10 mouse cellular contexts compared by ENCODE assay signal in the genomic region with DNA sequence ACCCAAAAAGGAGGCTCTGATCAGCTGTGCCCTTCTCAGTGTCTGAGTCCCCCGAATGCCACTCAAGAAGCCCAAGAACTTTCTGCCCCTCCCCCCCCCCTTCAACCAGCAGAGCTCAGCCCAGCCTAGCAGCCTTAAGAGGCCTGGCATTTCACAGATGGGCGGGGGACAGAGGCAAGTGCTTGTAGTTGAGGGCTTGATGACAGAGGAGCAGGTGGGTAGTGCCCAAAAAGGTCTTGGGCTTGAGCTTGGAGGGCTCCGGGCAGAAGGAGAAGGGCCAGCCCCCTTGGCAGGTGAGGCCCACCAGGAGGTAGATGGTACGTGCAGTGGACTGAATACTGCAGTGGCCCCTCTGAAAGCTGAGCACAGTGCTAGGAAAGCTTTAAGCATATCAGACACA. TPM values are rescaled to one million over a fixed set of nuclear protein-coding genes. Genes with fewer than 3 reads are reported as not detected.
DNase-seq lines count a peak whose midpoint lies in the region; ATAC-seq lines count a peak whose summit lies in the region.
"Had no signal": no experiment of that assay in that cellular context is flagged by ENCODE, and none has a peak within 500 bp of the region (broad histone marks: within the 10 kb centered on the region; RNA-seq: fewer than 3 reads in every experiment).

No protein-coding gene starts in this region.

- DNase-seq in kidney, adult 11 months = no peak
- DNase-seq in forebrain, embryonic 14.5 days (ENCODE audit: low spot score) = no peak
- DNase-seq in limb, embryonic 10.5 days (ENCODE audit: low spot score) = no peak
- DNase-seq in T-cell, adult 2 months (ENCODE audit: low spot score) = no peak
- no peak for DNase-seq in c-Kit-positive CD71-positive TER-119-positive erythroid progenitor cells, embryonic 14.5 days (ENCODE audit: low spot score)
- DNase-seq: thymus, postnatal 25 days had no signal

- peak overlapping the region; percentile 94; the same call in 1 of the 2 replicates for H3K9ac ChIP-seq in kidney, embryonic 15.5 days
- no peak overlapping the region for H3K9ac ChIP-seq in forebrain, embryonic 14.5 days (ENCODE audit: low read length)
- peak overlapping the region; percentile 37; the same call in 1 of the 2 replicates for H3K9ac ChIP-seq in midbrain, embryonic 12.5 days (replicated peaks)

- no peak for ATAC-seq in kidney, embryonic 15.5 days (replicated peaks; ENCODE audit: low FRiP score)
- no peak for ATAC-seq in forebrain, embryonic 14.5 days
- no peak for ATAC-seq in midbrain, embryonic 12.5 days (ENCODE audit: low FRiP score, low read depth)
- no peak for ATAC-seq in activated CD4-positive, CD25-positive, alpha-beta regulatory T cell, adult 4 months

- WGBS in kidney, embryonic 15.5 days = 85% methylated on average over 4 of the region's 4 CpGs
- 74% methylated on average over 4 of the region's 4 CpGs for WGBS in forebrain, embryonic 14.5 days
- WGBS in limb, embryonic 10.5 days = 83% methylated on average over 4 of the region's 4 CpGs
- 80% methylated on average over 4 of the region's 4 CpGs for WGBS in midbrain, embryonic 12.5 days

- H3K9me3 ChIP-seq in kidney, embryonic 15.5 days (replicated peaks) = no peaks in the 10 kb centered on the region
- no peaks in the 10 kb centered on the region for H3K9me3 ChIP-seq in forebrain, embryonic 14.5 days (replicated peaks; ENCODE audit: control insufficient read depth, low read length)
- H3K9me3 ChIP-seq in limb, embryonic 10.5 days (replicated peaks) = no peaks in the 10 kb centered on the region
- H3K9me3 ChIP-seq in midbrain, embryonic 12.5 days = no peaks in the 10 kb centered on the region
- H3K9me3 ChIP-seq: G1E had no signal

- peaks cover 47% of the 10 kb centered on the region for H3K4me1 ChIP-seq in kidney, embryonic 15.5 days
- H3K4me1 ChIP-seq in forebrain, embryonic 14.5 days (ENCODE audit: control insufficient read depth, insufficient read depth, low read length) = peaks cover 17% of the 10 kb centered on the region
- peaks cover 53% of the 10 kb centered on the region for H3K4me1 ChIP-seq in limb, embryonic 10.5 days
- peaks cover 37% of the 10 kb centered on the region for H3K4me1 ChIP-seq in midbrain, embryonic 12.5 days

- H3K27ac ChIP-seq in kidney, embryonic 15.5 days = no peak overlapping the region
- no peak overlapping the region for H3K27ac ChIP-seq in forebrain, embryonic 14.5 days (ENCODE audit: low read depth, low read length)
- no peak overlapping the region for H3K27ac ChIP-seq in limb, embryonic 10.5 days
- no peak overlapping the region for H3K27ac ChIP-seq in midbrain, embryonic 12.5 days (replicated peaks)

- no peaks in the 10 kb centered on the region for H3K27me3 ChIP-seq in kidney, embryonic 15.5 days
- H3K27me3 ChIP-seq in forebrain, embryonic 14.5 days (replicated peaks; ENCODE audit: control insufficient read depth, insufficient read depth, low read length) = no peaks in the 10 kb centered on the region
- no peaks in the 10 kb centered on the region for H3K27me3 ChIP-seq in limb, embryonic 10.5 days (ENCODE audit: low read depth, poor library complexity, severe bottlenecking)
- H3K27me3 ChIP-seq in midbrain, embryonic 12.5 days = no peaks in the 10 kb centered on the region

- peaks cover 7% of the 10 kb centered on the region for H3K36me3 ChIP-seq in kidney, embryonic 15.5 days
- peaks cover 5% of the 10 kb centered on the region; the same call in 1 of the 2 replicates for H3K36me3 ChIP-seq in forebrain, embryonic 14.5 days (ENCODE audit: control insufficient read depth, insufficient read depth, low read length)
- peaks cover 34% of the 10 kb centered on the region for H3K36me3 ChIP-seq in limb, embryonic 10.5 days
- H3K36me3 ChIP-seq in midbrain, embryonic 12.5 days = peaks cover 3% of the 10 kb centered on the region

- peak overlapping the region; percentile 95 for H3K4me2 ChIP-seq in kidney, embryonic 15.5 days
- peak overlapping the region; percentile 92; the same call in 1 of the 2 replicates for H3K4me2 ChIP-seq in forebrain, embryonic 14.5 days (ENCODE audit: low read length)
- peak overlapping the region; percentile 98; the same call in 1 of the 2 replicates for H3K4me2 ChIP-seq in midbrain, embryonic 12.5 days (replicated peaks)

- peak overlapping the region; percentile 99 for H3K4me3 ChIP-seq in kidney, embryonic 15.5 days (replicated peaks)
- no peak overlapping the region for H3K4me3 ChIP-seq in forebrain, embryonic 14.5 days (ENCODE audit: low read depth, low read length)
- H3K4me3 ChIP-seq in limb, embryonic 10.5 days = peak overlapping the region; percentile 89
- H3K4me3 ChIP-seq in midbrain, embryonic 12.5 days = peak overlapping the region; percentile 9; the same call in 1 of the 2 replicates

RNA-seq across cellular contexts. Expression of gene Prkaca, which starts 1.7 kb away (rescaled TPM):
- polyA plus RNA-seq in kidney, embryonic 15.5 days (2015; fragmentation: Nextera tagmentation; extraction: Ambion mirVana) = 161 and 163 TPM in 2 replicates
- polyA plus RNA-seq in forebrain, embryonic 14.5 days (2014; fragmentation: Nextera tagmentation; extraction: Ambion mirVana) = 117 and 132 TPM in 2 replicates
- polyA plus RNA-seq in limb, embryonic 10.5 days (2016; fragmentation: Nextera tagmentation; extraction: Ambion mirVana) = 136 and 158 TPM in 2 replicates
- 193 and 207 TPM in 2 replicates for polyA plus RNA-seq in midbrain, embryonic 12.5 days (2016; fragmentation: Nextera tagmentation; extraction: Ambion mirVana)
- 10 to 100 TPM; 18.9 to 22.0 TPM for polyA plus RNA-seq in activated CD4-positive, CD25-positive, alpha-beta regulatory T cell, adult 4 months (2017; shearing (Covaris generic))

RNA-seq across cellular contexts. Expression of gene Asf1b, which starts 19.2 kb away (rescaled TPM):
- 60.7 and 62.2 TPM in 2 replicates for polyA plus RNA-seq in kidney, embryonic 15.5 days (2015; fragmentation: Nextera tagmentation; extraction: Ambion mirVana)
- 23.8 and 31.6 TPM in 2 replicates for polyA plus RNA-seq in forebrain, embryonic 14.5 days (2014; fragmentation: Nextera tagmentation; extraction: Ambion mirVana)
- polyA plus RNA-seq in limb, embryonic 10.5 days (2016; fragmentation: Nextera tagmentation; extraction: Ambion mirVana) = 94.6 and 101 TPM in 2 replicates
- polyA plus RNA-seq in midbrain, embryonic 12.5 days (2016; fragmentation: Nextera tagmentation; extraction: Ambion mirVana) = 58.8 and 62.8 TPM in 2 replicates
- 10 to 100 TPM; 69.0 to 76.6 TPM for polyA plus RNA-seq in activated CD4-positive, CD25-positive, alpha-beta regulatory T cell, adult 4 months (2017; shearing (Covaris generic))

RNA-seq across cellular contexts. Expression of gene Gm10644, which starts 19.5 kb away (rescaled TPM):
- 0.69 and 0.71 TPM in 2 replicates for polyA plus RNA-seq in kidney, embryonic 15.5 days (2015; fragmentation: Nextera tagmentation; extraction: Ambion mirVana)
- 0.61 and 0.93 TPM in 2 replicates for polyA plus RNA-seq in forebrain, embryonic 14.5 days (2014; fragmentation: Nextera tagmentation; extraction: Ambion mirVana)
- polyA plus RNA-seq in limb, embryonic 10.5 days (2016; fragmentation: Nextera tagmentation; extraction: Ambion mirVana) = 0.58 and 0.70 TPM in 2 replicates
- 0.76 and 0.88 TPM in 2 replicates for polyA plus RNA-seq in midbrain, embryonic 12.5 days (2016; fragmentation: Nextera tagmentation; extraction: Ambion mirVana)
- polyA plus RNA-seq in activated CD4-positive, CD25-positive, alpha-beta regulatory T cell, adult 4 months (2017; shearing (Covaris generic)) = under 1 TPM; 0.24 to 0.66 TPM

RNA-seq across cellular contexts. Expression of gene Samd1, which starts 23.0 kb away (rescaled TPM):
- 11.0 and 11.5 TPM in 2 replicates for polyA plus RNA-seq in kidney, embryonic 15.5 days (2015; fragmentation: Nextera tagmentation; extraction: Ambion mirVana)
- 12.9 and 14.4 TPM in 2 replicates for polyA plus RNA-seq in forebrain, embryonic 14.5 days (2014; fragmentation: Nextera tagmentation; extraction: Ambion mirVana)
- 10.3 and 12.5 TPM in 2 replicates for polyA plus RNA-seq in limb, embryonic 10.5 days (2016; fragmentation: Nextera tagmentation; extraction: Ambion mirVana)
- 7.7 and 9.7 TPM in 2 replicates for polyA plus RNA-seq in midbrain, embryonic 12.5 days (2016; fragmentation: Nextera tagmentation; extraction: Ambion mirVana)
- polyA plus RNA-seq in activated CD4-positive, CD25-positive, alpha-beta regulatory T cell, adult 4 months (2017; shearing (Covaris generic)) = 1 to 10 TPM; 5.5 to 5.9 TPM

RNA-seq across cellular contexts. Expression of gene 1700067K01Rik, which starts 26.8 kb away (rescaled TPM):
- 1.2 and 1.3 TPM in 2 replicates for polyA plus RNA-seq in kidney, embryonic 15.5 days (2015; fragmentation: Nextera tagmentation; extraction: Ambion mirVana)
- polyA plus RNA-seq in forebrain, embryonic 14.5 days (2014; fragmentation: Nextera tagmentation; extraction: Ambion mirVana) = 0.77 and 1.3 TPM in 2 replicates
- polyA plus RNA-seq in limb, embryonic 10.5 days (2016; fragmentation: Nextera tagmentation; extraction: Ambion mirVana) = 0.28 and 0.73 TPM in 2 replicates
- 0.89 and 1.1 TPM in 2 replicates for polyA plus RNA-seq in midbrain, embryonic 12.5 days (2016; fragmentation: Nextera tagmentation; extraction: Ambion mirVana)
- under 1 TPM in 1 of 2 experiments, not detected in 1; 0.95 TPM for polyA plus RNA-seq in activated CD4-positive, CD25-positive, alpha-beta regulatory T cell, adult 4 months (2017; shearing (Covaris generic))
